Mouse (Mus musculus): Measurements from ENCODE around the gene Dzip1.

Gene Dzip1

DNA sequence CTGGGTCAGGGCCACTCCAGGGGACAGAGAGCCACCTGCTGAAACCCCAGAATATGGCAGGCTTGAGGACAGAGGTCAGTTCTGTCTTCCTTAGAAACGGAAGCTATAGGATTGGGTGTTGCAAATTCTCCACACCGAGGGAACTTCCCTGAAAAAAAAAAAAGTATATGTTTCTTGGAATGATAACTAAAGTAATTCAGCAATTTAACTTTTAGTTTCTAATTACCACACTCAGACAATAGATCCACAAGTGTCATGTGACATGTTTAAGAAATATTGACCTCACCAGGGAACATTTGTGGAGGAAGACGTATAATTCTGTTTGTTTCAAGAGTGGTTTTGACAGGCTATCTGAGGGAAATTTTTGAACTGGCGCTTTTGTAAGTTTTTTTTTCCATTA, 93.7 kb downstream of the Dzip1 start:
- no peak for DNase-seq

DNA sequence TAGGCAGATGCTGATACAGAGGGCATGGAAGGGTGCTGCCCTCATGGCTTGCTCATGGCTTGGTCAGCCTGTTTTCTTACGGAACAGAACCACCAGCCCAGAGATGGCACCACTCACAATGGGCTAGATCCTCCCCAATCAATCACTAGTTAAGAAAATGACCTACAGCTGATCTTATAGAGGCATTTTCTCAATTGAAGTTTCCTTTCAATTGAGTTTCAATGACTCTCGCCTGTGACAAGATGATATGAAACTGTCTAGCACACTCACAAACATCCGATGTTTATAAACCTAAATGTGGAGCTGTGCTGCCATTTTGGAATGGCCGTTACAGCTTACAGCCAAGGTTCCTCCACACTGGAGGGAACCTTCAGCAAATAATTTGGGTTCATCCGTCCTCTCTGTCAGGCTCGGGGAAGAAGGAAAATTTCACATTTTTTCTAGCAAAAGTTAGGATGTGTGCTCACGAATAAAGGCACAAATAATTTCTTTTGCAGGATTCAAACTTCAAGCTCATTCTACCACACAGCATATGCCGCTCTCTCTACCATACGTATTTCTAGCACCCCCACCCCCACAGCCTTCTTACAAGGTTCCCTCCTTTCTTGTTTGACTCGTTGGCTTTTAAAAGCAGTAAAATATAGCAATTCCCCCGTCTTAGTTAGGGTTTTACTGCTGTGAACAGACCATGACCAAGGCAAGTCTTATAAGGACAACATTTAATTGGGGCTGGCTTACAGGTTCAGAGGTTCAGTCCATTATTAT, 95.7 kb downstream of the Dzip1 start:
- DNase-seq: no peak

DNA sequence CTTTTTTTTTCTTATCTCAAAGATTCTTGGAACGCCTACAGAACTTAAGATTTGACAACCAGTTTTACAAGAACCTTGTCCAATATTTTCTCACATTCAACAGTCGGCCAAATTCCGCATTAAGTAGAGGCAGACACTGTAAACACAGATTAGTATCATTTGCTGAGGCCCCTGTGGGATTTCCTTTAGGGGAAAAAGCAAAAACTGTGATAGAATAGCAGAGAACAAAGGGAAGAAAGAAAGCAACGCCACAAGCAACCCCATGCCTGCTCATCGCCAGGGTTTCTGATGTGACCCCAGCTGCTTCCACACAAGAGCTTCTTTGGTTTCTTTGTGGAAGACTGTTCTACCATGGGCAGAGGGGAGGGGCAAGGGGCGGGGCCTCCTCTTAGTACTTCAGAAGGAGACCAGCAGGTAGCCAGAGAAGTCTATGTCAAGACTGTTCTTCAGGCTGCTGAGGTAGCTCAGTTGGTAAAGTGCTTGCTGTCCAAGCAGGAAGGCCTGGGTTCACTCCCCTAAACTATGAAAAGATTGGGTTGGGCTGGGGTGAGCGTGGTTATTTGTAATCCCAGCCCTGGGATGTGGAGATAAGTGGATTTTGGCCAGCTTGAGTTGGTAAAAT, 97.9 kb downstream of the Dzip1 start:
- DNase-seq: no peak

DNA sequence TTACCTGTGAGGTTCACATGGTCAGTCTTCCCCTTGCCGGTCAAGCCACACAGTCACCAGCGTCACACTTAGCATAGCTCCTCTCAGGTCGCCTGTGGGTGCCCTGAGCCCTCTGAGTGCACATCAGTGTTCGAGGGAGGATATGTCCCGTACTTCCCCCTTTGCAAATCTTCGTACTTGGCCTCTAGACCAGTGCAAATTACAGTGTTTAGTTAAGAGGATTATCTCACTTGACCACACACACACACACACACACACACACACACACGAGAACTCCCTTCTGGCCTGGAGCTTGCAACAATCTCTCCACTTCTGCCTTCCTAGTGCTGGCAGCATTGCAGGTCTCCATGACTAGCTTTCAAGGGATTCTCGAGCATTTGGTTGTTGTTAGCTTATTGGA, 98.9 kb downstream of the Dzip1 start:
- no peak for DNase-seq

Measured in kidney, adult 9 months (tissue).